Mouse (Mus musculus) spleen, adult 12 weeks (tissue): ENCODE data around the gene 1520401A03Rik.
"Not testable (repeated sequence)": the region's sequence is repeated elsewhere in the genome, so short reads cannot be mapped to it uniquely, and the experiment has no call there.

ENCODE experiments used
- DNase-seq: peaks from one replicate; pipeline ENCODE4 v3.0.0; 2022; ENCODE audit warnings: low spot score

The 1520401A03Rik gene

DNA sequence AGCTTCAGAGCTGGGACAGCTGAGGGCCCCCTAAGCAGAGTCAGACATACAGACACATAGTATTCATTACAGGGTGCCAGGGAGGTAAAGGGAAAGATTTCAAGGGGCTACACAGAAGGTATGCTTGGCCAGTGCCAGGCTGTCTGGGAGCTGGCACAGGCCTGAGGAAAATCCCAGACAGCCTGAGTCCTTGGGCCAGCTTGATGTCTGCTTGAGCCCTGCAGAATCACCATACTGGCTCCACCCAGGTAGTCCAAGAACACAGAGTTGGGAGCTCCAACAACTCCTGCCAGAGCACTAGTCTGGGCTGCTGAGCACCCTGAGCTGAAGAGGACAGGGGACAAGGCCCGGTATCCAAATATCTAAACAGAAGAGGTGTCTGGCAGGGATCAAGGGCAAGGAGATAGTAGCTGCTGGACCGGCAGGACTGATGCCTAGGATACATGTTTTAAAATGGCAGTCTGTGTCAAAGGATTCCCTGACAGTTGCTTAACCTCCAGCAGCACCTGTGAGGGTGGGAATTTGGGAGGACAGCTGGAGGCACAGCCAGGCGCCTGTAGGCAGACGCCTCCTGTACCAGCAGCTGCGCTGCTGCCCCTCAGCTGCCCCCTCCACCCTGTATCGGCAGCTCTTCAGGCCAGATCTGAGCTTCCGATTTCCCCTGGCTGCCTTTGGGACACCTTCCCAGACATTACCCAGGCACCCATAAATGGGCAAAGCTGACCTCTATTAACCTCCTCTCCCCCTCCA lies at the start of gene 1520401A03Rik:
Gene 1520401A03Rik, minus strand, starts transcription at position 408 of the 750 bp plus-strand sequence.
- DNase-seq = no peak

DNA sequence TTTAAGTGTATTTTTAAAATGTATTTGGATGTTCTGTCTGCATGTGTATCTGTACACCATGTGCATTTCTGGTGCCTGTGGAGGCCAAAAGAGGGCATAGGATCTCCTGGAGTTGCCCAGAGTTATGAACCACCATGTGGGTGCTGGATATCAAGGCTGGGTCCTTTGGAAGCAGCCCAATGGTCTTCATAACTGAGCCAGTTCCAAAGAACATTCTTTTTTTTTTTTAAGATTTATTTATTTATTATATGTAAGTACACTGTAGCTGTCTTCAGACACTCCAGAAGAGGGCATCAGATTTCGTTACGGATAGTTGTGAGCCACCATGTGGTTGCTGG lies 49.6 kb upstream of the 1520401A03Rik start:
- not testable (repeated sequence) for DNase-seq

DNA sequence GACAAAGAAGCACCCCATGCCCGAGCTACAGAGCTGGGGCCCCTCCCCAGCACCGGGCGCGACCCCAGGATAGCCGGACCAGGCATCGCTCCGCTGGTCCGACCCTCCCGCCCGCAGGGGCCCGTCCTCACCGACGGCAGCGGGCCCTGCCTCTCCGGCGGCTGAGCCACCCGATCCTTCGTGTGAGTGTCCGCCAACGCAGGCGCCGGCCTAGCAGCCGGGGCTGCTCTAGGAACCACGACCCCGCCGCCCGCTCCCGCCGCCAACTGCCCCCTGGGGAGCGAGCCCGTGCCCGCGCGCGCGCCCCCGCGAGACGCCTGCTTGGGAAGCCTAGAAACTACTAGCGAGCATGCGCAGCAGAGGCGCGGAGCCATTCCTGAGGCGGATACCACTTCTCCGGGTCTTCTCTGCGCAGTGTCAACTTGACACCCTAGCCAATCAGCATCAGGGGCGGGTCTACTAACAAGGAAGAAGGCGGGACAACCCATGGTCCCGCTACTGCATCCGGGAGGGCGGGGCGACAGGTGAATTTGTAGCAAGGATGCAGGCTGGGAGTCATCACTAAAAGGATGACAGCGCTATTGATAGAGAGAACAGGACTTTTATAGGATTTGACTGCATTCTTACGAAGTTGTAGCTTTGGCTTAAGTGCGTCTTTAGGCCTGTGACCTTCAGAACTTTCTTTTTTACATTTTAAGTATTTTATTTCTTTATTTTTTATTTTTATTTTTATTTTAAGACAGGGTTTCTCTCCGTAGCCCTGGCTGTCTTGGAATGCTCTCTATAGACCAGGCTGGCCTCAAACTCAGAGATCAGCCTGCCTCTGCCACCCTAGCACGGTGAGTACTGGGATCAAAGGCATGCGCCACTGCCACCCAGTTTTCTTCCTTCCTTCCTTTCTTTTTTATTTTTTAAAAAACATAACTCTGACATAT lies 49.0 kb upstream of the 1520401A03Rik start, which contains the start of gene Flywch1:
Gene Flywch1, minus strand, starts transcription at position 319 of the 935 bp plus-strand sequence.
- DNase-seq = peak; percentile 91

DNA sequence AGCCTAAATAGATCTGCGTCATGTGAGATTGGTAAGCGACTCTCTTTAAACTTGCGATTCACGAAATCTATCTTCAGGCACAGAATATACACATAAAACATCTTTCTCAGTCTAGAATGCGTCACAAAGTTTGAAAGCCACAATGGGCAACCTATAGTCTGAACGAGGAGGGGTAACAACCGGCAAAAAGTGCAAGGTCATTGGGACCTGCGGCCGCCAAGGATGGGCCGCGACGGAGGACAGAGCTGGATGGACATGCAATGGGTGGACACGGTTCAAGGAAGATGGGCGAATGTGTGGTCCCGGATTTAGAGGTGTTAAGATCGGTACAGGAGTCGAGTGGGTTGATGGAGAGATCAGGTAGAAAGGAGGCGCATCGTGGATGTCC lies 48.3 kb upstream of the 1520401A03Rik start:
- peak; percentile 12 for DNase-seq

DNA sequence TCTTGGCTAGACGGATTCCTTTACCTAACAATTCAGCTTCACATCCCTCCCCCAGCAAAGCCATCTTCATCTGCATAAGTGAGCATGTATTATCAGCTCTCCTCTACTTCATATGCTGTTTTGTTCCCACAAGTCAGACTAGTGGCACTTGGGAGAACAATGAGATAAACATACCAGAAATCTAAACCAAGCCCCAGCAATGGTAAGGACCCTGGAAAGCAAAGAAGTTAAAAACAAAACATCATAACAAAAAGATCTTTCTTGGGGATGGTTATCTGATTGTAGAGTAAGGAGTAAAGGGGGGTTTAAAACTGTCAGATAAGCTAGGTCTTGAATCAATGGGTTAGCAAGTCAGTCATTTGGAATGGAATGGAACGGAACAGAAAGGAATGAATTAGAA lies 47.9 kb upstream of the 1520401A03Rik start:
- DNase-seq = no peak

DNA sequence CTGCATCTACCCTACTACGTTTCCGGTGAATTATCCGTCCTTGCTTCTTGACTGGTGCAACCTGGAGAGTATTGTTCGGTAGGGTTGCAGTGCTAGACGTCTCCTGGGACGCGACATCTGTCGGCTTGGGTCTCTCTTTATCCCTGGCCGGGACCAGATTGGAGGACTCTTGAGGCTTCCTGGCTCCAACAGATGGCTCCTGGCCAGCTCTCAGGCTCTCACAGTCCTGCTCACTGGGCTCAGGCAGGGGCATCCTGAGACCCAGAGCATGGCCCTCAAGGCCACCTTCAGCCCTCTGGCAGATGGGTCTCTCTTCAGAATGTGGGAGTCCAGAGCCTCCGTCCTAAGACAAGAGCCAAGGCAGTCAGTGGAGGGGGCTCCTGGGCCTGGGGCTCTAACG lies 40.4 kb upstream of the 1520401A03Rik start:
- no peak for DNase-seq

DNA sequence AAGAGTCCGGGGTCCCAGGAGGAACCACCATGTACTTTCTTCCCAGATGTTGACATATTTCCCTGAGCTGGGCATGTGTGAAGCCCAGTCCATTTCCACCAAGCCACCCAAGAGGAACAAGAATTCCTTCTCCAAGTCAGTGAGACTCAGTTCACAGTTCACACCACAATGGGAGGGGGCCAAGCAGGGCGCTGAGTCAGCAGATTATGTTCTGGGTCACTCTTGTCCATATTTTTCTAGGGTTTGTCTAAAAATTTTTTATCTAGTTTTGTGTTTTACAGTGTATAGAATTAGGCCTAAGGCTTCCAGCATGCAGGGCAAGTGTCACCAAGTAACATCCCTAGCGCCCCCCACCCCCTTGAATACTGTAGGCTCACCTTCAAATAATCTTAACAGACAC lies 38.6 kb upstream of the 1520401A03Rik start:
- no peak for DNase-seq

DNA sequence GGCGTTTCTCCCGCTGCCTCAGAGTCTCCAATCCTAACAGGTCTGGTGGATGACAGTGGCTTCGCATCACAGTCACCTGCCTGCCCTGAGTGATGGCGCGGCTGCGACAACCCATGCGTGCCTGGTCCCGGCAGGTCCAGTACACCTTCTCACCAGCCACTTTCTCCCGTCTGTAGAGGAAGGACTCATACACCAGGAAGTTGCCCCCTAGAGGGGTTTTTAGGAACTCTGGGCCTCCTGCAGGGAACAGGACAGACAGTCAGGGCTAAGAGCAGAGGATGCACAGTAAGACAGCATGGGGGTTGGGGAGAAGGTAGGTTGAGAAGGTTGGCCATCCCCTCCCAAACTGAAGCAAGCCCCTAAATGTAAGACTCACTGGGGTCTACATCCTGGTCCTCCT lies 37.6 kb upstream of the 1520401A03Rik start:
- no peak for DNase-seq

DNA sequence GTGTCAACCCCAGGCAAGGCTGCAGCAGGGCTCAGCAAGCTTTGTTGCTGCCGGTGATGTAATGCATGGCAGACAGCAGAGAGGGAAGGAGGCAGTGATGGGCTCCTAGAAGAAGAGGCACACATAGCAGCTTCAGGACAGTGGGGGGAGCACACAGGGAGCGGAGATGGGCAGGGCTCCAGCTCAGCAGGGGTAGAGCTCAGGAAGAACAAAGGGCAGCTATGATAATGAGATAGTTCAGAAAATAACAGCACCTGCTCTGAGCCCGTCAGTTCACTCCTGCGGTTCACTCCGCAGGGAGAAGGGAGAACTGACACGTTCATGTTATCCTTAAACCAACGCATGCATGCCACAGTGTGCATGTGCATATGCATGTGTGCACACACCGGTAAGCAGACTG lies 36.2 kb upstream of the 1520401A03Rik start:
- no peak for DNase-seq

DNA sequence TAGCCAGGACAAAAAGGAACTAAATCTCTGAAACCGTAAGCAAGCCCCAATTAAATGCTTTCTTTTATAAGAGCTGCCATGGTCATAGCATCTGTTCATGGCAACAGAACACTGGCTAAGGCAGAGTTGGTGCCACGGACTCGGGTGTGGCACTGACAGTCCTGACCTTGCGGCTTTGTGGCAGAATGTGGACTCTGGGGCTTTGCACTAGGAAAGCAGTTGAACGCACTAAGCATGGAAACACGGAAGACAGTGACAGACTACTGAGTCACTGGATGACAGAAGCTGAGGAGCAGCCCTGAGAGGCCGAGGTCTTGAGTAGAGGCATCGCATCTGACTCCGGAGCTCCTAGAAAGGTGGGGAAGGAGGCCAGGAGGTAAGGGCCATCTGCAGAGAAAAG lies 35.0 kb upstream of the 1520401A03Rik start:
- no peak for DNase-seq

DNA sequence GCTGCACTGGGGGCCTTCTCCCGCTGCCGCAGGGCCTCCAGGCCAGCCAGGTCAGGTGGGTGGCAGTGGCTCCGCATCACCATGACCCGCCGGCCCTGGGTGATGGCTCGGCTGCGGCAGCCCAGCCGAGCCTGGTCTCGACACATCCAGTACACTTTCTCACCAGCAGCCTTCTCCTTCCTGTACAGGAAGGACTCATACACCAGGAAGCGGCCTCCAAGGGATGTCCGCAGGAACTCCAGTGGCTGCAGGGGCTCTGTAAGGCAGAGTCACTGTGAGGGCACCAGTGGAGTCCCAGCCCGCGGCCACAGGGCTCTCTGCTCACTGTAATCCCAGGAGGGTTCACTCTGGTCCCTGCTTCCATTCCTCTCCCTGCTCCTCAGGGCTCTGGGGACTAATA lies 33.1 kb upstream of the 1520401A03Rik start:
- no peak for DNase-seq

DNA sequence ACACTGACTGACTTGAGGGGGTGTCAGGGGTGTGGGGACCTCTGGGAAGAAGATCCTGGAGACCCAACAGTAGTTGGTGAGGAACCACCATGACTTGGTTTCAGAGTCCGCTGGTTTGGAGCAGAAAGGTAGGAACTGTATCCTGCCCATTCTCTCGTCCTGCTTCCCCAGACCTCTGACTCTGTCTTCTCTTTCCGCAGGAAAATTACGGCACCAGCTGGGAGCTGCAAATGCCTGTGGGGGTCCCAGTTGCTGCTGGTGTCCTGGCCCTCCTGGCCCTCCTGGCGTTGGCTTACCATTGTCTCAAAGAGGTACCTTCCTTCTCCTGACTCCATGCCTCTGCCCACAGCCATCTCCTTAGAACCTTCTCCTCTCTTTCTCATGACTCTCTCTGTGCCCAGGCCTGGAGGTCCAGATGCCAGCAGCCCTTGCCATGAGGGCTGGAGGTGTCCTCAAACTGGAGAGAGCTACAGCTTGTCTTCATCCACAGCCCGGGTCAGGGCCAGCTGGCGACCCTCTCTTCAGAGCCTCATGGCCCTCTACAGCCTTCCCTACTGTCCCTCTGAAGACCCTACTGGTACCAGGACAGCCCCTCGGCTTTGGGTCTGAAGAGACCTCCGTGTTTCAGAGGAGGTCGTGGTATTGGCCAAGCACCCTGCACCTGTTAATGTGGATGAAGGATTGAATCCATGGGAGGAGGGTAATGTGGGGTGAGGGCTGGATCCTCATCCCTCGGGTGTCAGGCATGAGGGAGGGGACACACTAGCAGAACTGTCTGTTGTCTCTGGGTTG lies 27.0 kb upstream of the 1520401A03Rik start:
- no peak for DNase-seq

DNA sequence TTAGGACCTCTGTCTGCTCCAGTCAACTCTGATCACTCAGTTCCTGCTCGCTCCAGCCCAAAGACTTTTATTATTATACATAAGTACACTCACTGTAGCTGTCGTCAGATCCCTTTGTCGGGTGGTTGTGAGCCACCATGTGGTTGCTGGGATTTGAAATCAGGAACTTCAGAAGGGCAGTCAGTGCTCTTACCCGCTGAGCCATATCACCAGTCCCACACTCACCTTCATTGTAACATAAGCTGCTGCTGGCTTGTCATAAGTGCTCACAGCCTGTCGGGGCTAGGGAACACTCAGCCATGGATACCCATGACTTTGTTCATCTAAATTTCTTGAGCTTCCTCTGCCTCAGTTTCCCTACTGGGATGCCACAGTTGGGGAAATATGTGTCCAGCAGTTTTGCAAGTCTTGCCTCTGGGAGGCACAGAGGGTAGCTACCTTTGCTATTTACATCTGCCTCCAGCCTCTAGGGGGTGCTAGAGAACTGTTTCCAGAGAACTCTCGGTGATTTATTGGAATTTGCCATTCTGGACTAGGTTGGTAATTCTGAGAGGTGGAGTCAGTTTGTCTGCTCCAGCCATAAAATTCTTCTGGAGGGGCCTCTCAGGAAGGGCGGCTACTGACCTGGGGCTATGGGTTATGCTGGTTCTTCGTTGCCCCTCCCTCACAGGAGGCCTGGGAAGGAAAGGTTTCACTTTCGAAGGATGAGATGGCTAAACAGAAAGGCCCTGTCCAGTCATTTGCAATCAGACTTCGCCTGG lies 26.2 kb upstream of the 1520401A03Rik start:
- DNase-seq = peak; percentile 50

DNA sequence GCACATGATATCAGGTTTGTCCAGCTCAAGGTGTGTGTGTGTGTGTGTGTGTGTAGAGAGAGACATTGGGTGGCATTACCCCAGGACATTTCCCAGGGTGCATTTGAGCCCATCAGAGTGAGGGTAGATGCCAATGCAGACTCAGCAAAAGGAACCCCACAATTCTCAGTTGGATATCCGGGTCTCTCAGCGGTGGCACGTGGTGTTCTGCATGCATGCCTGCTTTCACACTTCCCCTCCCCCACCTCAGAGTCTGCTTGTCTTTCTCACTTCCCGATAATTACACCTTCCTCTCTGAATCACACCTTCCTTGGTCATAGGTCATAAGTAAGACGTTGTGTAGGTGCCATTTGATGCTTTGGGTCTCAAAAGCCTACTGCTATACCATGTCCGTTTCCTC lies 25.4 kb upstream of the 1520401A03Rik start:
- no peak for DNase-seq

DNA sequence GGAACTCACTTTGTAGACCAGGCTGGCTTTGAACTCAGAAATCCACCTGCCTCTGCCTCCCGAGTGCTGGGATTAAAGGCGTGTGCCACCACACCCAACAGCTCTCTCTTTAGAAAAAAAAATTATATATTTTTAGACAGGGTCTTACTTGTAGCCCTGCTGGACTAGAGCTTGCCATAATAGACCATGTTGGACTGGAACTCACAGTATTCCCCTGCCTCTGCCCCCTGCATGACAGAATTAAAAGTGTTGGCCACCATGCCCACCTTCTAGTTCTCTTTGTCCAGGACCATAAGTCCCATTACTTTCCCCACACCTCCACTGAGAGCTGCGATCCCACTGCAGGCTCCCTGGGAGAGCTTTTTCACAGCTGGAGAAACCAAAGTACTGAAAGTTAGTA lies 24.9 kb upstream of the 1520401A03Rik start:
- DNase-seq = no peak

DNA sequence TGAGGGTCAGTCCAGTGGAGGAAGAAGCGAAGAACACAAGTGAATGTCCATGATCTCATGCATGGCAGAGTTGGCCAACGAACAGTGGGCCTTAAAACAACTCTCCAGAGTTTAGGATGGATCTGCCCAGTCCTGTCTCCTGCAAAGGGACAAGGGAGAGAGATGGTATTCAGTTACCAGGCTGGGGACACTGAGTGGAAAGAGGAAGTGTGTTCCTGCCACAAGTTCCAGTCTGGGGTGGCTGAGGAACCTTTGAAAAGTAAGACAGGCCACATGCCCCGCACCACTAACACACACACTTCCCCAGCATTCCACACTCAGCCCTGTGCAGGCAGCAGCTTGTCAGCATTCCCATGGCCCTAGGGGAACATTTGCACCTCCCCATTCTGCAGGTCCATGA lies 24.2 kb upstream of the 1520401A03Rik start:
- no peak for DNase-seq

DNA sequence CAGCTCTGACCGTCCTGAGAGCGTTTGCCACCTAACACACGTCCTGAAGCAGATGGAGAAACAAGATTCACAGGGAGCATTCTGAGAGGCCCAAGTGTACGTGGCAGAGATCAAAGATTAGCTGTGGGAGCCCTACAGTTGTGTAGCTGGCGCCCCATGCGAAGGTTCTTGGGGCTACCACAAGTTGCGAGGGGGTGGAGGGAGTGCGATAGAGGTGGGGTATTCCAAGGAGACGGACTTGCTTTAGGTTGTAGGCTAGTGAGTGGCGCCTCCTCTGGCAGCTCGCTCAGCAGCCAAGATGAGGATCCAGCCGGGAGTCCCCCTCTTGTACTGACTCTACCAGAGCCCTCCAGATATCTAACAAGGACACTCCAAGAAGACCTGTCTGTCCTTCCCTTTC lies 23.7 kb upstream of the 1520401A03Rik start:
- no peak for DNase-seq

DNA sequence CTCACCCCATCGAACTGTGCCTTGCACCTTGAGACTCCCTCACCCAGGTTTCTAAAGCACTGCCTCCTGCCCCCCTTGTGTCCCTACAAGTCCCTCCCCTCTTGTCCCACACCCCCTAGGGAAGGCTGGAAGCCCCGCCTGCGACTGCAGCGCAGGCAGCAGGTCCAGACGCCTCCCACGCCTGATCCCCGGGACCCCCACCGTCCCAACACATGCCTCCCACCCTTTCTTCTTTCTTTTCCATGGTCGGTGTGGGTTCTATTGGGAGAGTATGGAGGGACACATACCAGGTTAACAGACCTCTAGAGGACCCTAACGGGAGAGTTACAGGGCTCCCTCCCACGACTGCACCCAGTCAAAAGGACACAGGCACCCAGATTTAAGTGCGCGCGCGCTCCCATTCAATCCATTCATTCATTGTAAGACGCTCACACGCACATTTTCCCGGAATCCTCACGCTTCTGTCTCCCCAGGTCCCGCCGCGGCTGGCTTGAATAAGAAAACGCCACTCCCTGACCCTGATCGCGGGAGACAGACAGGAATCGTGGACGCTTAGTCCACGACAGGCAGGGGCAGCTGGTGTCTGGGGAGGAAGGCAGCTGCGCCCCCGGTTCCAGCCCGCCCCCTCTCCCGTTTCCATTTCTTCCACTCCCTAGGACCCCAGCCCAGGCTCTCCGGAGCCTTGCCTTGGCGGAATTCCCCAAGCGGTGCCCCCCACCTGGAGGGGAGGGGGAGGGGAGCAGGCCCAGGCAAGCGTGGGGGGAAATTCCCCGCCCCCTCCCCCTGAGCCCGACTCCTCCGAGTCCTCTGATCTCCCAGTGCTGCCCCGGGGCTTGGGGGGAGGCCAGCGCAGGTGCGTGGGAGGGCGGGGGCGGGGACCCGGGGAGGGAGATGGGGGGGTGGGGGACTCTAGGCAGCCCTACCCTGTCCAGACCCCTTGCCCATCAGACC lies 23.0 kb upstream of the 1520401A03Rik start, which contains the start of gene Kremen2:
Gene Kremen2, minus strand, starts transcription at position 533 of the 951 bp plus-strand sequence.
- DNase-seq = no peak

DNA sequence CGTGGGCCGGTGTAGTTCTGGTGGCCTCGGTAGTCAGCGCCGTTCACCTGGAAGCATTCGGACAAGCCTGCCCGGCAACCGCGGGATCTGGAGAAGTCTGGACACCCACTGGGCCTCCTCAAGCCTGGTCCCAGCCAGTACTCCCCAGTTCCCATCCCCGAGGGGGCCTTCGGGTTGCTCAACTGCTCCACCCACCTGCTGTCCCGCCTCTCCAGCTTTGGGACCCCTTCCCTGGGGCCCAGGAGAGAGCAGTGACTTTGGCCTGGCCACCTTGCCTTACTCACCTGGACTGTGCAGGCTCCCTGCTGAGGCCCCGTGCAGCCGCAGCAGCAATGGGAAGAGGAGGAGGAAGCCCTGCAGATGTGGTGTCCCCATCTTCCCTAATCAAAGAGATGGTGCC lies 22.1 kb upstream of the 1520401A03Rik start:
- no peak for DNase-seq

DNA sequence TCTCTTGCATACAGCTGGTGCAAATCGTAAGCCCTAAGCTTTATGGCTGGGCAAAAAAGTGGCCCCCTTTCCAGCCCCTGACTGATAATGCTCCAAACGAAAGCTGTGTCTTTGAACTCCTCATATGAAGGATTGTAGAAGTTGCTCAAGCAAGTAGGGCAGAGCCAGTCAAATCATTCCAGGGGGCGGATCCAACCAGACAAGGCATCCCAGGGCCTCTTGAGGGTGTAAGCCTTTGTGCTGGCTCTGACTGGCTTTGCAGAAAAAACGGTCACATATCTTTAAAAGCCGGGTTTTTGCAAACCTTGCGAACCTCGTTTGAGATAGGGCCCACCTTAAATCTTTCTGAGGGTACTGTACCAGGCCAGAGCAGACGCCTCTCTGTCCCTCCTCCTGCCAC lies 21.5 kb upstream of the 1520401A03Rik start:
- DNase-seq = no peak
